8 mouse cellular contexts compared by ENCODE assay signal in the genomic region with DNA sequence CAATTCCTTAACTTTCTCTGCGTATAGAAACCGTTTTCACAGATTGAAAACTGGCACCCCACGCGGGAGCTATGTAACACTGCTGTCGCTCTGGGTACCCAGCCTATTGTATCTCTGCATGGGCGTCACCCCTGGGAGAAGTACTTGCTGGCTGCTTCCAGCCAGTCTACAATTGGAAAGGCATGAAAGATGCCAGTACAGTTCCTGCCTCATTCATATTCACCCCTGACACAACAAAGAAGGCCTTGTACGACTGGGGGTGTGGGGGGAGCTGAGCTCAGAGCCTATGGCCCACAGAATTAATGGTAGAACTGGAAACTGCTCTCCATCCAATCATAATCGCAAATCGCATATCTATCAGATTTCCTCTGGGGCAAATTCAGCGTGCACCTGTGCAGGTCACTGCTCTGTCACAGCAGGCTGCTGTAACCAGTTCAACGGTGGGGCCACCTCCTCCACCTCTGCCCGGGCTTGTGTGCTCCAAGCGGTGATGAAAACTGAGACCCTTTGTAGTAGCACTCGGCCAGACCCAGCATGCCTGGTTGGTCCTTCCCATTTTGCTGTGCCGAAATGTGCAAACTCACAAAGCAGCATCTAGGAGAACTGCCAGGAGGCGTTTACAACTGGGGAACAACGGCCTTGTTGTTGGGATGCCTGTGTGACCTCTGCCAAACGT. TPM values are rescaled to one million over a fixed set of nuclear protein-coding genes. Genes with fewer than 3 reads are reported as not detected.
A peak's percentile ranks its signal among the peaks of the same experiment; 100 is the strongest.
DNase-seq lines count a peak whose midpoint lies in the region; ATAC-seq and TF ChIP-seq lines count a peak whose summit lies in the region.
"Had no signal": no experiment of that assay in that cellular context is flagged by ENCODE, and none has a peak within 500 bp of the region (broad histone marks: within the 10 kb centered on the region; RNA-seq: fewer than 3 reads in every experiment).

No protein-coding gene starts in this region.

- H3K9ac ChIP-seq in midbrain, embryonic 15.5 days, result no peak overlapping the region

- H3K27me3 ChIP-seq in midbrain, embryonic 15.5 days (replicated peaks), result no peaks in the 10 kb centered on the region

- peak; percentile 78 for ATAC-seq in midbrain, embryonic 15.5 days (replicated peaks)

- 0 out of 2 replicates have a peak, but pooled peaks cover 7% of the 10 kb centered on the region for H3K36me3 ChIP-seq in midbrain, embryonic 15.5 days (replicated peaks)

- no peak for TF ChIP-seq CTCF in layer of hippocampus, adult 2 months (conservative IDR thresholded peaks at IDR 0.05)

- H3K27ac ChIP-seq in layer of hippocampus, adult 2 months, result peak overlapping the region; percentile 93
- peak overlapping the region; percentile 46 for H3K27ac ChIP-seq in midbrain, embryonic 15.5 days
- H3K27ac ChIP-seq: macrophage had no signal

- no peak overlapping the region for H3K4me2 ChIP-seq in midbrain, embryonic 15.5 days

- DNase-seq in brain, adult 2 months (ENCODE audit: low read depth, low spot score), result peak; percentile 93
- DNase-seq in fibroblast of lung, adult 2 months (ENCODE audit: low read depth), result peak; percentile 42
- DNase-seq in layer of hippocampus, adult 2 months (ENCODE audit: low spot score in 2 of 2), result peak; percentile 59 to 65
- DNase-seq in urinary bladder, postnatal 10 days (ENCODE audit: low spot score), result no peak
- DNase-seq in adipocyte (ENCODE audit: low spot score), result no peak
- DNase-seq in kidney, postnatal 10 days, result no peak

- no peaks in the 10 kb centered on the region for H3K4me1 ChIP-seq in midbrain, embryonic 15.5 days

- H3K9me3 ChIP-seq in midbrain, embryonic 15.5 days, result no peaks in the 10 kb centered on the region

- H3K4me3 ChIP-seq in layer of hippocampus, adult 2 months, result no peak overlapping the region
- no peak overlapping the region for H3K4me3 ChIP-seq in midbrain, embryonic 15.5 days

- WGBS in midbrain, embryonic 15.5 days, result 58% methylated on average over 18 of the region's 18 CpGs

RNA-seq across cellular contexts. Expression of a gene that starts 25.2 kb away (rescaled TPM):
- total RNA-seq in layer of hippocampus, adult 2 months (2021), result 10 to 100 TPM; 27.7 to 28.5 TPM
- 24.0 and 35.1 TPM in 2 replicates for polyA plus RNA-seq in midbrain, embryonic 15.5 days (2015; fragmentation: Nextera tagmentation; extraction: Ambion mirVana)

RNA-seq across cellular contexts. Expression of a gene that starts 37.1 kb away (rescaled TPM):
- 10 to 100 TPM; 81.2 to 81.8 TPM for total RNA-seq in layer of hippocampus, adult 2 months (2021)
- 81.8 and 82.0 TPM in 2 replicates for polyA plus RNA-seq in midbrain, embryonic 15.5 days (2015; fragmentation: Nextera tagmentation; extraction: Ambion mirVana)

RNA-seq across cellular contexts. Expression of a gene that starts 46.7 kb away (rescaled TPM):
- total RNA-seq in layer of hippocampus, adult 2 months (2021), result 10 to 100 TPM; 73.6 to 77.7 TPM
- 161 and 167 TPM in 2 replicates for polyA plus RNA-seq in midbrain, embryonic 15.5 days (2015; fragmentation: Nextera tagmentation; extraction: Ambion mirVana)

RNA-seq across cellular contexts. Expression of a gene that starts 53.7 kb away (rescaled TPM):
- not detected for total RNA-seq in layer of hippocampus, adult 2 months (2021)
- not detected in 2 replicates for polyA plus RNA-seq in midbrain, embryonic 15.5 days (2015; fragmentation: Nextera tagmentation; extraction: Ambion mirVana)
- polyA plus RNA-seq: macrophage had no signal

Comparison
In these comparisons a context has a peak if more than half of its experiments do, and no peak if none do; other contexts are left out.
1. DNase-seq: peak in brain, adult 2 months (single experiment), fibroblast of lung, adult 2 months (single experiment) and layer of hippocampus, adult 2 months (2 of 2); none in urinary bladder, postnatal 10 days (single experiment), adipocyte (single experiment) and kidney, postnatal 10 days (single experiment).